In genomic region chr15:38391420-38391819, GRCm38 (mm10) we compare ENCODE assay signal across 8 mouse cellular contexts.
A peak's percentile ranks its signal among the peaks of the same experiment; 100 is the strongest.
DNase-seq lines count a peak whose midpoint lies in the region; ATAC-seq lines count a peak whose summit lies in the region.

No protein-coding gene starts in this region.

- 18% methylated on average over 6 of the region's 6 CpGs for WGBS in large intestine, adult 2 months

- peak; percentile 76 for DNase-seq in adrenal gland, postnatal 14 days
- peak; percentile 52 to 61 for DNase-seq in heart, adult 9 months (ENCODE audit: low spot score in 2 of 2)
- DNase-seq in large intestine, adult 2 months (ENCODE audit: low read depth, low spot score) = peak; percentile 80
- peak; percentile 78 for DNase-seq in skeletal muscle tissue, adult 2 months (ENCODE audit: low read depth, low spot score)
- no peak for DNase-seq in thymus, postnatal 36 days
- no peak for DNase-seq in spleen, postnatal 4 days (ENCODE audit: low spot score in 2 of 2)

- no peak for ATAC-seq in inflammation-experienced regulatory T-cells, adult 6 months
- ATAC-seq in frontal cortex, adult (ENCODE audit: low TSS enrichment) = no peak

Comparison
In these comparisons a context has a peak if more than half of its experiments do, and no peak if none do; other contexts are left out.
1. DNase-seq: peak in adrenal gland, postnatal 14 days (single experiment), heart, adult 9 months (2 of 2), large intestine, adult 2 months (single experiment) and skeletal muscle tissue, adult 2 months (single experiment); none in thymus, postnatal 36 days (0 of 2) and spleen, postnatal 4 days (0 of 2).